Mouse (Mus musculus) adrenal gland, postnatal 10 days (tissue): Measurements from ENCODE around the gene Src. TPM values are rescaled to one million over a fixed set of nuclear protein-coding genes. Genes with fewer than 3 reads are reported as not detected.
"Not testable (repeated sequence)": the region's sequence is repeated elsewhere in the genome, so short reads cannot be mapped to it uniquely, and the experiment has no call there.

Experiments used
- DNase-seq: peaks from one replicate; pipeline ENCODE4 v3.0.0; 2021; ENCODE audit warnings: mixed read lengths
- total RNA-seq, 2 experiments: library from RNA; stranded (reverse); gene quantifications; 2 replicates each; pipeline ENCODE4 v1.2.3; 2021

The Src gene
- total RNA-seq, 2 experiments from 2014 or later = 18.9 to 21.8 TPM

- peak; percentile 76 for DNase-seq
These were observed 61.8 kb downstream of the Src start for GRCm38 (mm10) chr2:157479858-157480568.

DNA sequence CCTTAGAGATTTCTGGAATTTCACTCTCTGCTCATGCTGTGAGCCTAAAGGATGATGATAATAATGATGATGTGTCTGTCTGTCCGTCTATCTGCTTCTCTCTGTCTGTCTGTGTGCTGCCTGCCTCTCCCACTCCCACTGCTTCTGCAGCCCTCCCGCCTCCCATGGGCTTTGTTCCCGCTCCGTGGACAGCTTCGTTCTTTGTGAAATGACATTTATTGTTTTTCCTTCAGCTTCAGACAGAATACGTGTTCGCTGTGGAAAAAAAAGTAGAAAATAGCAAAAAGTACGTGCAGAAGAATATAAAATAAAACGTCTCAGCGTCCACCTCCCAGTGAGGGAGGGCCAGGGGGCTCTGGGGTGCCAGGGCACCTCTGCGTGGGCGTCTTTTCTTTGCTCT lies 64.5 kb downstream of the Src start:
- DNase-seq = no peak

GRCm38 (mm10) chr2:157486559-157486958 lies 68.3 kb downstream of the Src start:
- DNase-seq = not testable (repeated sequence)

DNA sequence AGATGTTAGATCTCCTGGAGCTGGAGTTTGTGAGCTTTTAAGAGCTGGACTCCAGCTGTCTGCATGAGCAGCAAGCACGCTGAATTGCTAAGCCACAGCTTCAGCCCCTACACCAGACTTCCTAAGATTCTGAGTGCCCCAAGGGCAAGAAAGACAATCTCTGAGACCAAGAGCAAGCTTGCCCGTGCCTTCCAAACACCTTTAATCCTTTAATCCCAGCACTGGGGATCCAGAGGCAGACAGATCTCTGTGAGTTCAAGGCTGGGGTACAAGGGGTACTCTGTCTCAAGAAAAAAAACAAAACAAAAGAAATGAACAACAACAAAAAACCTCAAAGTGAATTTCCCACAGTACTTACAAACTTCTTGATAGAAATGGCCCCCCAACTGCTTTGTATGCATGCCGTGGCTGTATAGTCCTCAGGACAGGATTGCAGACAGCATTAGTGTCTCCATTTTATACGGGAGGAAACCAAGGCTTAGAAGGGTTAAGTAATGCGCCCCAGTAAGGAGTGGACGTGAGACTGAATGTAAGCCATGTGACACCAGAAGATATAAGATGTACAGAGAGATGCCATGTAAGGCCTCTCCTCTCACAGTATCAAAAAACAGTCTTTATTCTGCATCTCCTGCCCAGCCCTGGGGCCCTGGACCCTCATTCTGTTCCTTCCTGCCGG lies 68.9 kb downstream of the Src start:
- no peak for DNase-seq

DNA sequence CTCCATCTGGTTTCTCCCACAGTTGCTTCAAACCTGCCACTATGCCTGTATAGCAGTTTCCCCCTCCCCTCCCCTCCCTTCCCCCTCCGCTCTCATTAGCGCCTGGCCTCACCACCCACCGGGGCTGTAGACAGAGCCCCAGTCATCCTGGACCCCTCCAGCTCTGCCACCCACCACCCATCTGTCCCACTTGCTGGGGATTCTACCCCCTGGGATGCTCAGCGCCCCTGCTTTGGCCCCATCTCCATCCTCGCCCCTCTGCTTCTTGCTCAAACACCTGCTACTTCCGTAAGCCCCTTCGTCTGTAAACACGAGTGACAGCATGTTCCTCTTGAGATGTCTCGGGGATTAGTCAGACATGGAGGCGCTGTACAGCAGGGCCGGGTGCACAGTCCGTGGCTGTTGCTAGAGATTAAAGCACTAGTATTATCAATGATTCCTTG lies 69.5 kb downstream of the Src start:
- DNase-seq = no peak

GRCm38 (mm10) chr2:157493240-157493639 lies 75.0 kb downstream of the Src start:
- DNase-seq = no peak

DNA sequence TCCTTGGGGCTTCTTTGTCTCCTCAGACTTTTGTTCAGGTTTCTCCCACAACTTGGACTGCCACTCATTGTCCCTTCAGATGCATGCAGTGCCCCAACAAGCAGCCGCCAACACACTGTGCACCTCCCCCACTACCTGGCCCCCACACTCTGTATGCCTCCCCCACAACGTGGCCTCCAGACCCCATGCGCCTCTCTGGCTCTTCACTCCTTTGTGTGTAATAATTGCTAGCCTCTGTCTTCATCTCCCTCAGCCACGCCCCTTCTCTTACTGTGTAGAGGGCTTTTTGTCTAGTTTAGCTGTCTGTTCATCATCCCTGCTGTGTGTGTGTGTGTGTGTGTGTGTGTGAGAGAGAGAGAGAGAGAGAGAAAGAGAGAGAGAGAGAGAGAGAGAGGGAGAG lies 80.3 kb downstream of the Src start:
- DNase-seq = no peak

DNA sequence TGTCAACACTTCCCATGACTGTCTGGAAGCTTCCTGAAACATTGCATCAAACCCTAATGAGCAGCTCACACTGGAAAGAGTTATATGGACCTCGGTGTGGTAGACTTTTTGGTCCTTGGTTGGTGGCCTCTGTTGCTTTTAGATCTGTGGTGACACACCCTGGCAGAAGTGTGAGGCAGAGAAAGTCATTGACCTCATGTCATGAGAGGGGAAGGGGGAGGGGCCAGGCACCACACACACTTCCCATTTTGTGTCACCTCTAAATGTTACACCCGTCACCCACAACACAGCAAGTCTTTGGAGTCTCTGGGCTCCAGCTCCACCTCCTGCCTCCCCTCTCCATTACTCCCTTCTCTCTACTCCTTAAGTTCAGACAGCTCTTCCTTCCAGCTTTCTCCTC lies 82.1 kb downstream of the Src start:
- DNase-seq = no peak

GRCm38 (mm10) chr2:157501324-157501723 lies 83.1 kb downstream of the Src start:
- DNase-seq = no peak

- peak; percentile 50 for DNase-seq
These were observed 88.5 kb downstream of the Src start for GRCm38 (mm10) chr2:157506779-157507178.

GRCm38 (mm10) chr2:157509182-157509581 lies 90.9 kb downstream of the Src start:
- peak; percentile 37 for DNase-seq

GRCm38 (mm10) chr2:157510031-157510430 lies 91.8 kb downstream of the Src start:
- DNase-seq = no peak

- no peak for DNase-seq
These were observed 94.6 kb downstream of the Src start for GRCm38 (mm10) chr2:157512859-157513258.

DNA sequence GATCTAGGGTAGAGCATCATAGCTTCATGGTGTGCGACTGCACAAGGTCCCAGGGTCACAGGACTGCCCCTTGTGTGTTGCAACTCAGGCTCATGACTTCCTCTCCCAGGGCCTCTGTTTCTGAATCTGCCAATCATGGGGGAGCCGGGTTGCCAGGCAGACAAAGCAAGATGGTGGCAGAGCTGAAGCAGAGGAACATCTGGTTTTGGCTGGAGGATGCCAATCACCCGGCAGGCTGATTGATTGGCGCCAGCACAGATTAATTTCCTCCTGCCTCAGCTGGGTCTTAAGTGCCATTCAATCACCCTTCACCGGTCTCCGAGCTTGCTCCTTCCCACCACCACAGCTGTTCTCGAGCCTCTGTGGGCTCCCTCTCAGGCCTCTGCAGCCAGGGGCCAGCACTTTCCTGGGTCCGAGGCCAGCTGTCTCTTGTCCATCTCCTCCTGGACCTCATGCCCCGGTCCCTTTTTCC lies 95.5 kb downstream of the Src start:
- DNase-seq = peak; percentile 47

DNA sequence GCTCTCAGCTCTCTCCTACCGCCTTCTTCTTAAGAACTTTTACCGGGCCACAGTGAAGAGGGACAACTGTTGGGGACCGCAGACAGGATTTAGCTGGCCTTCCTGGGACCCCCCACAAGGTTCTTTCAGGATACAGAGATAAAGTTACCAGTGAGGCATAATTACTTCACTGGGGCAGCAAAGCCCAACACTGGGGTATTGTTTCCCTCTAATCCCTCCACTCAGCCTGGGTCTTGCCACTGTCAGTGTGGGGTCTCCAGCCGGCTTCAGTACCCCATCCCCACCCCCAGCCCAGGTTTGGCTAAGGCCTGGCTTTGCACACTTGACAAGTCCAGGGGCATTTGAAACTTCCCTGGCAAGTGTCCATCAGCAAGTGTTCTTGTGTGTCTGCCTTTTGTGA lies 96.1 kb downstream of the Src start:
- no peak for DNase-seq

DNA sequence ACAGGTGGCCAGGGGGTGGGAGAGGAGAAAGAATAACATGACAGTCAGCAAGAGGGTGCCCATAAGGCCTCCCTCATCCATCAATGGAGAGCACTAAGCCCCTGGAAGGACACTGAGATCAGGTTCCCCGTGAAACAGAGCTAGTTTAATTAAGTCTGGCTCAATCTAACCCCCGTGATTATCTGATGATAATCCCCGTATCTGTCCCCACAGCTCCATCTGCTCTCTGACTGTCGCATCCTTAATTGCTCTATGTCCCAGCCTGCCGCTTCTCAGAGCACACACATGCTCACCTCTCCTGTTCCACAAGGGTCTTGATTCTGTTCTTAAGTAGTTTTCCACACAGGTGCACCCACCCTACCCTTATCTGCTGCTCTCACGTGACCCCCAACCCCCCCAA lies 99.3 kb downstream of the Src start:
- DNase-seq = no peak

DNA sequence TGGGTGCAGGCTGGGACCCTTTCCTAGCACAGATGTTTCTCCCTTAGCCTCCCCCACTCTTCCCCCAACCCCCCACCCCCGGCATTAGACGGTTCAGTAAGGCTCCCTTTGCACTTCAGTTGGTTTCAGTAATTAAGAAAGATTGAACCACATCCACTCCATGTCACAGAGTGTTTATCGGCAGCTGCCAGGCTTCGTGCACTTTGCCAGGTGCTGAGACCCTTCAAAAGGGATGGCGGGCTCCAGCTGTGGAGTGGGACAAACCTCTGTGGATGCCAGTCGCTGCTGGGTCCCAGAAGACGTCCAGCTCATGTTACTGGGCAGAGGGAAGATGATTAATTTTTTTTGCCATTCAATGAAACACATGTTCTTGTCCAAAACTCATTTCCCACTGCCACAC lies 100.2 kb downstream of the Src start:
- no peak for DNase-seq

GRCm38 (mm10) chr2:157519452-157519851 lies 101.2 kb downstream of the Src start:
- peak; percentile 60 for DNase-seq

DNA sequence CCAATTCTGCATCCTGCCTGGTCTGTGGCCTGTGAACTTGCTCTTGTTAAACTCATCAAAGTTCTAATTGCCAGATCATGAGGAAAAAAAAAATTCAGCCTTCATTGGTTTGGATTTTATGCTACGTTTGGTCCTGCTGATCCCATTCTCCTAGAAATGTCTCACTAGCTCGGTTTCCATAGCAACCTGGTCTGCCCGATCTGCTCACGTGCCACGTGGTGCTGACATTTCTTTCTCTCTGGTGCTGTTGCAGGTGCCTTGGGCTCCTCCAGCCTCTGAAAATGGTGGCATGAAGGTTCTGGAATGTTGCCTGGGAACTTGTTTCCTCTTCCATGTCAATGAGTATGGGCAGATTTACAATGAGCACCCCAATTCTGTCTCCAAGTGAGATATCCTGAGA lies 102.3 kb downstream of the Src start:
- DNase-seq = no peak
